Comparison of ENCODE assay signal across 14 mouse cellular contexts in the genomic region with DNA sequence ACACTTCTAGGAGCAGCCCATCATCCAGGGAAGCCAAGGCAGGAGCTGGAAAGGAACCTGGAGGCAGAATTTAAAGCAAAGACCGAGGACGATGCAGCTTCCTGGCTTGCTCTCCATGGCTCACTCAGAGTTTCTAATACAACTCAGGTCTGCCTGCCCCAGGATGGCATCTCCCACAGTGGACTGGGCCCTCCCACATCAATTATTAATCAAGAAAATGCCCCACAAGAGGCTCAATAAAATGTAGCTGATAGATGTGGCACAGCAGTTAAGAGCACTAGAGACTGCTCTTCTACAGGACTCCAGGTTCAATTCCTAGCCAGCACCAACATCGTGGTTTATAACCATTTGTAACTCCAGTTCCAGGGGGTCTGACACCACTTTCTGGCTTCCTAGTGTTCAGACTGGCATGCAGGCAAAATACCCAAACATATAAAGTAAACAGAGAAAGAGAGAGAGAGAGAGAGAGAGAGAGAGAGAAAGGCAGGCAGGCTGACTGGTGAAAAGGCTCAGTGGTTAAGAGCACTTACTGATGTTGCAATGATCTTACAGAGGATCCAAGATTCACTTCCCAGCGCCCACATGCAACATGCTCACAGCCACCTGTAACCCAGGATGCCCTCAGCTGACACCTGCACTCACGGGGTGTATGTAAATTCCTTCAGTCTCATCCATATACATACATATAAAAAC. TPM values are rescaled to one million over a fixed set of nuclear protein-coding genes. Genes with fewer than 3 reads are reported as not detected.
A peak's percentile ranks its signal among the peaks of the same experiment; 100 is the strongest.
DNase-seq lines count a peak whose midpoint lies in the region; ATAC-seq lines count a peak whose summit lies in the region.
"Had no signal": no experiment of that assay in that cellular context is flagged by ENCODE, and none has a peak within 500 bp of the region (broad histone marks: within the 10 kb centered on the region; RNA-seq: fewer than 3 reads in every experiment).

No protein-coding gene starts in this region.

- H3K27me3 ChIP-seq in limb, embryonic 11.5 days (ENCODE audit: control insufficient read depth, insufficient read depth, low read length) = no peaks in the 10 kb centered on the region
- H3K27me3 ChIP-seq in neural tube, embryonic 15.5 days (replicated peaks) = no peaks in the 10 kb centered on the region
- no peaks in the 10 kb centered on the region for H3K27me3 ChIP-seq in hindbrain, embryonic 11.5 days (ENCODE audit: control insufficient read depth, insufficient read depth, low read length)
- H3K27me3 ChIP-seq: hindbrain, embryonic 15.5 days had no signal

- peaks cover 44% of the 10 kb centered on the region for H3K4me1 ChIP-seq in limb, embryonic 11.5 days (ENCODE audit: control insufficient read depth, insufficient read depth, low read length)
- H3K4me1 ChIP-seq in neural tube, embryonic 15.5 days = peaks cover 36% of the 10 kb centered on the region
- H3K4me1 ChIP-seq in hindbrain, embryonic 11.5 days (replicated peaks; ENCODE audit: control insufficient read depth, insufficient read depth, low read length) = peaks cover 4% of the 10 kb centered on the region; the same call in 1 of the 2 replicates

- H3K27ac ChIP-seq in limb, embryonic 11.5 days (replicated peaks; ENCODE audit: low read depth, low read length) = 0 out of 2 replicates have a peak overlapping the region, but pooled peaks have one; percentile 23
- H3K27ac ChIP-seq in neural tube, embryonic 15.5 days (replicated peaks) = 0 out of 2 replicates have a peak overlapping the region, but pooled peaks have one; percentile 3
- H3K27ac ChIP-seq in hindbrain, embryonic 11.5 days (ENCODE audit: low read depth, low read length) = no peak overlapping the region

- no peak for ATAC-seq in limb, embryonic 11.5 days (ENCODE audit: insufficient number of reproducible peaks, low FRiP score, low TSS enrichment, low read depth)
- no peak for ATAC-seq in neural tube, embryonic 15.5 days (ENCODE audit: low FRiP score)
- ATAC-seq in hindbrain, embryonic 11.5 days (ENCODE audit: low FRiP score) = no peak

- peak; percentile 18 for DNase-seq in kidney, adult 18-20 months
- no peak for DNase-seq in kidney, postnatal 4 days
- DNase-seq in thymus, postnatal 14 days = peak; percentile 45
- no peak for DNase-seq in thymus, postnatal 10 days (ENCODE audit: low spot score in 2 of 2)
- DNase-seq in limb, embryonic 11.5 days (ENCODE audit: low spot score) = no peak
- no peak for DNase-seq in hindbrain, embryonic 11.5 days (ENCODE audit: low spot score)
- DNase-seq in adrenal gland, postnatal 14 days = no peak
- DNase-seq: adrenal gland, postnatal 10 days; cerebellum, adult 2 months; heart, adult 2 months; left cerebral cortex, postnatal 4 days; midbrain, embryonic 14.5 days had no signal

- no peaks in the 10 kb centered on the region for H3K9me3 ChIP-seq in limb, embryonic 11.5 days (ENCODE audit: control insufficient read depth, low read length)
- no peaks in the 10 kb centered on the region for H3K9me3 ChIP-seq in neural tube, embryonic 15.5 days (replicated peaks)
- no peaks in the 10 kb centered on the region for H3K9me3 ChIP-seq in hindbrain, embryonic 11.5 days (ENCODE audit: control insufficient read depth, low read length)
- H3K9me3 ChIP-seq: hindbrain, embryonic 15.5 days had no signal

- no peak overlapping the region for H3K4me2 ChIP-seq in limb, embryonic 11.5 days (ENCODE audit: low read depth, severe bottlenecking)
- no peak overlapping the region for H3K4me2 ChIP-seq in neural tube, embryonic 15.5 days
- no peak overlapping the region for H3K4me2 ChIP-seq in hindbrain, embryonic 11.5 days (replicated peaks; ENCODE audit: low read depth, low read length)
- H3K4me2 ChIP-seq: hindbrain, embryonic 15.5 days had no signal

- no peak overlapping the region for H3K9ac ChIP-seq in limb, embryonic 11.5 days (ENCODE audit: low read length)
- no peak overlapping the region for H3K9ac ChIP-seq in neural tube, embryonic 15.5 days (replicated peaks)
- H3K9ac ChIP-seq in hindbrain, embryonic 11.5 days (ENCODE audit: low read depth, low read length) = no peak overlapping the region
- H3K9ac ChIP-seq: hindbrain, embryonic 15.5 days had no signal

- H3K36me3 ChIP-seq in limb, embryonic 11.5 days (ENCODE audit: control insufficient read depth, insufficient read depth, low read length) = peaks cover 7% of the 10 kb centered on the region; the same call in 1 of the 2 replicates
- H3K36me3 ChIP-seq in neural tube, embryonic 15.5 days = peaks cover 28% of the 10 kb centered on the region
- 0 out of 2 replicates have a peak, but pooled peaks cover 3% of the 10 kb centered on the region for H3K36me3 ChIP-seq in hindbrain, embryonic 11.5 days (ENCODE audit: control insufficient read depth, insufficient read depth, low read length)

- H3K4me3 ChIP-seq in limb, embryonic 11.5 days (ENCODE audit: low read depth, low read length) = no peak overlapping the region
- H3K4me3 ChIP-seq in neural tube, embryonic 15.5 days (replicated peaks) = no peak overlapping the region
- no peak overlapping the region for H3K4me3 ChIP-seq in hindbrain, embryonic 11.5 days (ENCODE audit: low read depth, low read length)
- H3K4me3 ChIP-seq: heart, adult 2 months; hindbrain, embryonic 15.5 days had no signal

- WGBS in limb, embryonic 11.5 days = 83% methylated on average over 5 of the region's 5 CpGs
- 71% methylated on average over 5 of the region's 5 CpGs for WGBS in neural tube, embryonic 15.5 days
- 82% methylated on average over 5 of the region's 5 CpGs for WGBS in hindbrain, embryonic 11.5 days

RNA-seq across cellular contexts. Expression of a gene that starts 18.6 kb away (rescaled TPM):
- 16.9 and 18.5 TPM in 2 replicates for polyA plus RNA-seq in limb, embryonic 11.5 days (2014; fragmentation: Nextera tagmentation; extraction: Ambion mirVana)
- polyA plus RNA-seq in neural tube, embryonic 15.5 days (2015; fragmentation: Nextera tagmentation; extraction: Ambion mirVana) = 49.5 and 52.2 TPM in 2 replicates
- polyA plus RNA-seq in hindbrain, embryonic 11.5 days (2014; fragmentation: Nextera tagmentation; extraction: Ambion mirVana) = 36.8 and 42.4 TPM in 2 replicates
- 17.7 and 19.0 TPM in 2 replicates for total RNA-seq in adrenal gland, postnatal 14 days (2021)

Comparison
In these comparisons a context has a peak if more than half of its experiments do, and no peak if none do; other contexts are left out.
1. DNase-seq: peak in kidney, adult 18-20 months (single experiment) and thymus, postnatal 14 days (single experiment); none in kidney, postnatal 4 days (0 of 2), thymus, postnatal 10 days (0 of 2), limb, embryonic 11.5 days (single experiment), hindbrain, embryonic 11.5 days (single experiment) and adrenal gland, postnatal 14 days (single experiment).